ENCODE assay signal across 9 mouse cellular contexts in genomic region chr1:135381560-135381959, GRCm38 (mm10). TPM values are rescaled to one million over a fixed set of nuclear protein-coding genes. Genes with fewer than 3 reads are reported as not detected.
DNase-seq lines count a peak whose midpoint lies in the region; ATAC-seq and TF ChIP-seq lines count a peak whose summit lies in the region.
"Not testable (repeated sequence)": the region's sequence is repeated elsewhere in the genome, so short reads cannot be mapped to it uniquely, and the experiment has no call there.
"Had no signal": no experiment of that assay in that cellular context is flagged by ENCODE, and none has a peak within 500 bp of the region (broad histone marks: within the 10 kb centered on the region; RNA-seq: fewer than 3 reads in every experiment).

No protein-coding gene starts in this region.

- not testable (repeated sequence) for H3K4me1 ChIP-seq in ES-Bruce4 (ENCODE audit: control insufficient read depth, insufficient read depth, low read length); heart, adult 2 months (ENCODE audit: control insufficient read depth, insufficient read depth, low read length); kidney, postnatal 0 days (replicated peaks; ENCODE audit: insufficient read depth, low read length)

- not testable (repeated sequence) for H3K4me2 ChIP-seq in kidney, postnatal 0 days (ENCODE audit: low read length)

- not testable (repeated sequence) for H3K9ac ChIP-seq in ES-Bruce4 (ENCODE audit: low read depth, poor library complexity, severe bottlenecking); heart, adult 2 months (ENCODE audit: low read depth, low read length); kidney, postnatal 0 days (ENCODE audit: low read depth, low read length)

- H3K27ac ChIP-seq in ES-Bruce4 (ENCODE audit: insufficient read depth, low read length); heart, adult 2 months; kidney, postnatal 0 days: not testable (repeated sequence)
- peak overlapping the region; percentile 87 for H3K27ac ChIP-seq in left cerebral cortex, adult 2 months

- WGBS in heart, adult 2 months, result 72% methylated on average over 6 of the region's 6 CpGs
- 63% methylated on average over 6 of the region's 6 CpGs for WGBS in kidney, postnatal 0 days

- TF ChIP-seq EP300 in ES-Bruce4 (IDR thresholded peaks at IDR 0.05; ENCODE audit: insufficient read depth, low read depth, low read length); heart, adult 2 months (IDR thresholded peaks at IDR 0.05; ENCODE audit: insufficient read depth, low read depth, low read length): not testable (repeated sequence)

- TF ChIP-seq POLR2A in ES-Bruce4 (IDR thresholded peaks at IDR 0.05; ENCODE audit: insufficient read depth, low read length); heart, adult 2 months (IDR thresholded peaks at IDR 0.05; ENCODE audit: insufficient read depth, low read depth, low read length): not testable (repeated sequence)

- H3K27me3 ChIP-seq in ES-Bruce4 (ENCODE audit: control insufficient read depth, insufficient read depth, low read length, poor library complexity, severe bottlenecking); heart, adult 2 months (ENCODE audit: control insufficient read depth, insufficient read depth, low read length); kidney, postnatal 0 days (ENCODE audit: insufficient read depth, low read length): not testable (repeated sequence)

- not testable (repeated sequence) for ATAC-seq in kidney, postnatal 0 days (replicated peaks; ENCODE audit: low FRiP score, low read depth)

- not testable (repeated sequence) for H3K79me2 ChIP-seq in heart, adult 2 months (replicated peaks; ENCODE audit: control insufficient read depth, insufficient read depth, low read length)

- peak; percentile 43 for TF ChIP-seq CTCF in ES-Bruce4 (IDR thresholded peaks at IDR 0.05; ENCODE audit: low read depth, low read length)
- TF ChIP-seq CTCF in heart, adult 2 months (IDR thresholded peaks at IDR 0.05), result peak; percentile 61
- peak; percentile 62 for TF ChIP-seq CTCF in kidney, postnatal 0 days (IDR thresholded peaks at IDR 0.05; ENCODE audit: low read depth)
- peak; percentile 51 for TF ChIP-seq CTCF in left cerebral cortex, adult 2 months (IDR thresholded peaks at IDR 0.05)

- peaks cover 21% of the 10 kb centered on the region for H3K36me3 ChIP-seq in ES-Bruce4 (ENCODE audit: control insufficient read depth, insufficient read depth, low read length, poor library complexity, severe bottlenecking)
- not testable (repeated sequence) for H3K36me3 ChIP-seq in heart, adult 2 months (ENCODE audit: control insufficient read depth, insufficient read depth, low read length)
- peaks cover 25% of the 10 kb centered on the region for H3K36me3 ChIP-seq in kidney, postnatal 0 days (ENCODE audit: insufficient read depth, low read length)

- H3K9me3 ChIP-seq in ES-Bruce4 (replicated peaks; ENCODE audit: control insufficient read depth, insufficient read depth, low read length, poor library complexity, severe bottlenecking); kidney, postnatal 0 days (replicated peaks; ENCODE audit: low read length): not testable (repeated sequence)

- DNase-seq in cerebellum, adult 9-11 months, result peak; percentile 38
- DNase-seq in heart, adult 2 months; kidney, postnatal 0 days (ENCODE audit: low spot score); left cerebral cortex, adult 2 months (ENCODE audit: extremely low spot score in 1 of 2, low spot score in 2 of 2): not testable (repeated sequence)
- DNase-seq in lung, postnatal 14 days, result peak; percentile 33
- DNase-seq in testis, postnatal 10 days (ENCODE audit: low spot score), result peak; percentile 49

- intact Hi-C loops in heart, adult 2 months (cut with DNase I), result loop anchor here (5.0 kb wide), 1 partner anchor 51 kb away; the partner anchor contains the start of gene Ipo9
- intact Hi-C loops in left cerebral cortex, adult 2 months (cut with DNase I), result not testable (repeated sequence)

- not testable (repeated sequence) for H3K4me3 ChIP-seq in ES-Bruce4 (ENCODE audit: low read depth, low read length); heart, adult 2 months; kidney, postnatal 0 days (replicated peaks; ENCODE audit: low read depth, low read length); left cerebral cortex, adult 2 months

RNA-seq across cellular contexts. Expression of gene Shisa4, which starts 6.5 kb away (rescaled TPM):
- 14.1 and 15.0 TPM in 2 replicates for polyA plus RNA-seq in ES-Bruce4 (2011; ENCODE audit: insufficient read depth, insufficient read length, low read depth, missing spikeins)
- 1 to 10 TPM; 2.2 to 2.3 TPM for total RNA-seq in heart, adult 2 months (2021)
- polyA plus RNA-seq in heart, adult 2 months (2012; rRNA removed), result 6.7 and 10.4 TPM in 2 replicates
- polyA plus RNA-seq in kidney, postnatal 0 days (2015; fragmentation: Nextera tagmentation; extraction: Ambion mirVana), result 42.9 and 50.7 TPM in 2 replicates
- total RNA-seq in left cerebral cortex, adult 2 months (2021), result 100 to 1,000 TPM; 172 to 174 TPM

RNA-seq across cellular contexts. Expression of gene Ipo9, which starts 48.7 kb away (rescaled TPM):
- polyA plus RNA-seq in ES-Bruce4 (2011; ENCODE audit: insufficient read depth, insufficient read length, low read depth, missing spikeins), result 123 and 137 TPM in 2 replicates
- total RNA-seq in heart, adult 2 months (2021), result 10 to 100 TPM; 31.9 to 35.3 TPM
- polyA plus RNA-seq in heart, adult 2 months (2012; rRNA removed), result 40.8 and 64.6 TPM in 2 replicates
- polyA plus RNA-seq in kidney, postnatal 0 days (2015; fragmentation: Nextera tagmentation; extraction: Ambion mirVana), result 53.1 and 65.4 TPM in 2 replicates
- total RNA-seq in left cerebral cortex, adult 2 months (2021), result 100 to 1,000 TPM; 183 to 186 TPM

RNA-seq across cellular contexts. Expression of gene Lmod1, which starts 57.0 kb away (rescaled TPM):
- 2.2 and 2.5 TPM in 2 replicates for polyA plus RNA-seq in ES-Bruce4 (2011; ENCODE audit: insufficient read depth, insufficient read length, low read depth, missing spikeins)
- 1 to 10 TPM; 3.7 to 4.7 TPM for total RNA-seq in heart, adult 2 months (2021)
- 4.8 and 6.4 TPM in 2 replicates for polyA plus RNA-seq in heart, adult 2 months (2012; rRNA removed)
- 2.1 and 2.9 TPM in 2 replicates for polyA plus RNA-seq in kidney, postnatal 0 days (2015; fragmentation: Nextera tagmentation; extraction: Ambion mirVana)
- total RNA-seq in left cerebral cortex, adult 2 months (2021), result 1 to 10 TPM; 1.0 to 1.1 TPM
- total RNA-seq: common myeloid progenitor, adult 5-6 weeks had no signal
- polyA plus RNA-seq: macrophage had no signal
